Mouse (Mus musculus): ENCODE data around the gene Olfr729.

DNA sequence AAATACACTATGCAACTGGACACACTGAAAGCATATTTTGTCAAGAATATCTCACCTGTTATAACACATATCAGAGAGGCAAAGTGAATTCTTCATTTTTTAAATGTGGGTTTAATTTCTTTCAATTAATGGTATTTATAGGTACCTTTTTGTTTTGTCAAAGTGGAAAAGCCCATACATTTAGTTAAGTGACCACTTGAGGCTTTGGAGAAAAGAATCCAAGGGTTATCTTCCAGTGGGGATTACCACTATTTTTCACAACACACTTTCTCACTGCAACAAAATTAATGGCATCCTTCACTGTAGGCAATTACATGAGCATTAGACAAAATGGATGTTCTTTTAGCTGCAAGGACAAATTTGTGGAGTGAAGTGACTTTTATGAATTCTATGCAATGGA is at the start of gene Olfr729:
- TF ChIP-seq CTCF (IDR thresholded peaks at IDR 0.05; ENCODE audit: borderline replicate concordance, extremely low read depth, insufficient read depth, insufficient read length): no peak
- TF ChIP-seq POLR2A (IDR thresholded peaks at IDR 0.05; ENCODE audit: borderline replicate concordance, extremely low read depth, insufficient read depth, insufficient read length, poor library complexity, severe bottlenecking): no peak
